Mouse (Mus musculus) forebrain, embryonic 14.5 days (tissue): ENCODE measurements around the gene Gm17606. TPM values are rescaled to one million over a fixed set of nuclear protein-coding genes. Genes with fewer than 3 reads are reported as not detected.

Source experiments
- ATAC-seq: fragments of 200-750 bp; cut with Nextera tagmentation; 2 replicates; pipeline ENCODE4 v1.8.0; 2017; ENCODE audit warnings: mild to moderate bottlenecking, moderate library complexity
- DNase-seq: peaks from one replicate; pipeline ENCODE4 v3.0.0-alpha.2; 2015; ENCODE audit warnings: low spot score
- H3K27ac ChIP-seq: fragments of 300-500 bp; sonication (generic); 2 replicates; pipeline ENCODE4 v1.5.1; 2014; ENCODE audit warnings: low read depth, mild to moderate bottlenecking, control low read depth, low read length, moderate library complexity
- H3K27me3 ChIP-seq: fragments of 300-500 bp; sonication (generic); replicated peaks from 2 replicates; pipeline ENCODE4 v1.6.1; 2014; ENCODE audit warnings: low read length, control low read depth, mixed read lengths; ENCODE audit not compliant: control insufficient read depth, insufficient read depth
- H3K36me3 ChIP-seq: fragments of 300-500 bp; sonication (generic); 2 replicates; pipeline ENCODE4 v1.6.1; 2014; ENCODE audit warnings: low read length, control low read depth; ENCODE audit not compliant: control insufficient read depth, insufficient read depth
- H3K4me1 ChIP-seq: fragments of 300-500 bp; sonication (generic); 2 replicates; pipeline ENCODE4 v1.6.1; 2014; ENCODE audit warnings: antibody characterized with exemption, low read length, control low read depth; ENCODE audit not compliant: control insufficient read depth, insufficient read depth
- H3K4me2 ChIP-seq: fragments of 300-500 bp; sonication (generic); 2 replicates; pipeline ENCODE4 v1.6.1; 2014; ENCODE audit warnings: mild to moderate bottlenecking, control low read depth, low read length
- H3K4me3 ChIP-seq: fragments of 300-500 bp; sonication (generic); 2 replicates; pipeline ENCODE4 v1.5.1; 2014; ENCODE audit warnings: low read depth, low read length, control low read depth
- H3K9ac ChIP-seq: fragments of 300-500 bp; sonication (generic); 2 replicates; pipeline ENCODE4 v1.6.1; 2014; ENCODE audit warnings: mild to moderate bottlenecking, low read length, control low read depth, moderate library complexity
- H3K9me3 ChIP-seq: fragments of 300-500 bp; sonication (generic); replicated peaks from 2 replicates; pipeline ENCODE4 v1.6.1; 2016; ENCODE audit warnings: low read length, control low read depth, mixed read lengths; ENCODE audit not compliant: control insufficient read depth
- WGBS: fragments of 180-500 bp; shearing (Covaris S2); extraction: QIAGEN DNeasy Blood & Tissue Kit; methylation state at CpG from one replicate; pipeline ENCODE4 v1.1.7; 2014; 5-methylcytosine and 5-hydroxymethylcytosine counted together
- polyA plus RNA-seq: library from polyadenylated mRNA; unstranded; fragments of >200 nt; fragmentation: Nextera tagmentation; extraction: Ambion mirVana; gene quantifications from 2 replicates; pipeline ENCODE4 v1.2.1, GENCODE M21; 2014

The Gm17606 gene
- polyA plus RNA-seq, 1 experiment from 2014 or later: not detected

- DNase-seq (no peak), ATAC-seq (no peak)
- no peak overlapping the region for H3K9ac ChIP-seq
These were observed 2.3 kb downstream of the Gm17606 start for GRCm38 (mm10) chr14:54643011-54643410.

GRCm38 (mm10) chr14:54644294-54644693 lies 3.5 kb downstream of the Gm17606 start:
- no peaks in the 10 kb centered on the region for H3K27me3 ChIP-seq
- no peaks in the 10 kb centered on the region for H3K9me3 ChIP-seq
- 91% methylated on average over 9 of the region's 9 CpGs for WGBS
- no peak overlapping the region for H3K9ac ChIP-seq
- H3K27ac ChIP-seq: no peak overlapping the region
- peaks cover 71% of the 10 kb centered on the region for H3K36me3 ChIP-seq
- H3K4me2 ChIP-seq: no peak overlapping the region
- ATAC-seq: no peak
- H3K4me3 ChIP-seq: no peak overlapping the region
- no peak for DNase-seq
- peaks cover 9% of the 10 kb centered on the region for H3K4me1 ChIP-seq

More at GRCm38 (mm10) chr14:54643011-54643410, 2.3 kb downstream of the Gm17606 start:
- no peak overlapping the region for H3K27ac ChIP-seq
- peaks cover 64% of the 10 kb centered on the region for H3K36me3 ChIP-seq
- no peaks in the 10 kb centered on the region for H3K9me3 ChIP-seq
- no peak overlapping the region for H3K4me3 ChIP-seq
- H3K4me2 ChIP-seq: no peak overlapping the region
- 87% methylated on average over 2 of the region's 2 CpGs for WGBS
- H3K27me3 ChIP-seq: no peaks in the 10 kb centered on the region
- H3K4me1 ChIP-seq: peaks cover 3% of the 10 kb centered on the region

- Histone ChIP-seq H3K4me3 (no peak overlapping the region), H3K27me3 (no peaks in the 10 kb centered on the region), H3K27ac (no peak overlapping the region), H3K9ac (no peak overlapping the region), H3K4me1 (peaks cover 9% of the 10 kb centered on the region; the same call in 1 of the 2 replicates), H3K36me3 (peaks cover 89% of the 10 kb centered on the region), H3K9me3 (no peaks in the 10 kb centered on the region), H3K4me2 (no peak overlapping the region)
- DNase-seq: no peak
- no peak for ATAC-seq
- WGBS: 96% methylated on average over 17 of the region's 17 CpGs
These were observed 5.7 kb downstream of the Gm17606 start for GRCm38 (mm10) chr14:54646455-54646854.

- no peak overlapping the region for H3K9ac ChIP-seq
- no peak overlapping the region for H3K27ac ChIP-seq
- ATAC-seq (no peak), DNase-seq (no peak)
- no peaks in the 10 kb centered on the region for H3K27me3 ChIP-seq
- 94% methylated on average over 8 of the region's 8 CpGs for WGBS
- H3K4me2 ChIP-seq: no peak overlapping the region
- peaks cover 14% of the 10 kb centered on the region; the same call in 1 of the 2 replicates for H3K4me1 ChIP-seq
- H3K4me3 ChIP-seq: no peak overlapping the region
- no peaks in the 10 kb centered on the region for H3K9me3 ChIP-seq
- H3K36me3 ChIP-seq: peaks cover 92% of the 10 kb centered on the region
These were observed 6.3 kb downstream of the Gm17606 start for GRCm38 (mm10) chr14:54646898-54647636.

- Histone ChIP-seq H3K4me1 (peaks cover 18% of the 10 kb centered on the region), H3K9ac (no peak overlapping the region), H3K27me3 (no peaks in the 10 kb centered on the region), H3K9me3 (no peaks in the 10 kb centered on the region), H3K4me2 (no peak overlapping the region), H3K27ac (no peak overlapping the region), H3K4me3 (no peak overlapping the region), H3K36me3 (peaks cover 84% of the 10 kb centered on the region)
- ATAC-seq (no peak), DNase-seq (no peak)
- WGBS: 73% methylated on average over 4 of the region's 4 CpGs
These were observed 7.1 kb downstream of the Gm17606 start for GRCm38 (mm10) chr14:54647900-54648299.

- 63% methylated on average over 23 of the region's 23 CpGs for WGBS
- no peaks in the 10 kb centered on the region for H3K27me3 ChIP-seq
- no peak overlapping the region for H3K9ac ChIP-seq
- no peak overlapping the region for H3K4me2 ChIP-seq
- H3K4me3 ChIP-seq: no peak overlapping the region
- H3K9me3 ChIP-seq: no peaks in the 10 kb centered on the region
- H3K27ac ChIP-seq: no peak overlapping the region
- DNase-seq (peak; percentile 98), ATAC-seq (peak; percentile 61)
- H3K36me3 ChIP-seq: peaks cover 66% of the 10 kb centered on the region
- peaks cover 23% of the 10 kb centered on the region for H3K4me1 ChIP-seq
These were observed 10.1 kb downstream of the Gm17606 start for GRCm38 (mm10) chr14:54650621-54651454.

- Histone ChIP-seq H3K9me3 (no peaks in the 10 kb centered on the region), H3K4me1 (peaks cover 23% of the 10 kb centered on the region), H3K9ac (peak overlapping the region; percentile 29; the same call in 1 of the 2 replicates), H3K27me3 (no peaks in the 10 kb centered on the region), H3K36me3 (peaks cover 66% of the 10 kb centered on the region), H3K4me3 (no peak overlapping the region), H3K27ac (no peak overlapping the region), H3K4me2 (peak overlapping the region; percentile 88)
- WGBS: 65% methylated on average over 4 of the region's 4 CpGs
- ATAC-seq (peak; percentile 1; the same call in 1 of the 2 replicates), DNase-seq (no peak)
These were observed 10.8 kb downstream of the Gm17606 start for GRCm38 (mm10) chr14:54651556-54651955.

- peak; percentile 25 for DNase-seq
These were observed 12.0 kb downstream of the Gm17606 start for GRCm38 (mm10) chr14:54652787-54653186.

More at GRCm38 (mm10) chr14:54652787-54653186, 12.0 kb downstream of the Gm17606 start:
- 2% methylated on average over 7 of the region's 7 CpGs for WGBS
- Histone ChIP-seq H3K9me3 (no peaks in the 10 kb centered on the region), H3K27ac (peak overlapping the region; percentile 84), H3K9ac (peak overlapping the region; percentile 91), H3K4me2 (peak overlapping the region; percentile 88), H3K4me1 (peaks cover 23% of the 10 kb centered on the region), H3K27me3 (no peaks in the 10 kb centered on the region), H3K4me3 (peak overlapping the region; percentile 74), H3K36me3 (peaks cover 64% of the 10 kb centered on the region)
- ATAC-seq: peak; percentile 37
